Mouse (Mus musculus) G1E (cell line): ENCODE measurements around the gene Vil1.

ENCODE experiments used
- CTCF ChIP-seq: IDR thresholded peaks from 2 replicates; pipeline ENCODE4 v1.5.1; 2012; ENCODE audit warnings: low read depth, low read length, inconsistent platforms, mixed read lengths
- GATA1 ChIP-seq: IDR thresholded peaks from 2 replicates; pipeline ENCODE4 v1.6.1; 2012; ENCODE audit warnings: borderline replicate concordance, low read length, inconsistent platforms, mixed read lengths
- GATA2 ChIP-seq: IDR thresholded peaks from 2 replicates; pipeline ENCODE4 v1.6.1; 2012; ENCODE audit warnings: low read depth, low read length, inconsistent platforms, borderline replicate concordance
- POLR2AphosphoS5 ChIP-seq: IDR thresholded peaks from 2 replicates; pipeline ENCODE4 v1.6.1; 2012; ENCODE audit warnings: low read depth, low read length, inconsistent platforms; ENCODE audit not compliant: insufficient replicate concordance
- TAL1 ChIP-seq: conservative IDR thresholded peaks from 2 replicates; pipeline ENCODE4 v1.6.1; 2012; ENCODE audit warnings: low read depth, low read length, inconsistent platforms, mixed read lengths

GRCm38 (mm10) chr1:74373372-74373771, 35.8 kb upstream of the Vil1 start:
- TF ChIP-seq CTCF (no peak), GATA2 (no peak), GATA1 (no peak), POLR2AphosphoS5 (no peak), TAL1 (no peak)
